Mouse (Mus musculus) frontal cortex, adult (tissue): Measurements from ENCODE around the gene Ankra2.

Experiments
- ATAC-seq: cut with Nextera tagmentation; 2 replicates; pipeline ENCODE4 v1.9.2; 2017; ENCODE audit warnings: mild to moderate bottlenecking, moderate library complexity, mixed read lengths; ENCODE audit not compliant: low TSS enrichment

The Ankra2 gene

DNA sequence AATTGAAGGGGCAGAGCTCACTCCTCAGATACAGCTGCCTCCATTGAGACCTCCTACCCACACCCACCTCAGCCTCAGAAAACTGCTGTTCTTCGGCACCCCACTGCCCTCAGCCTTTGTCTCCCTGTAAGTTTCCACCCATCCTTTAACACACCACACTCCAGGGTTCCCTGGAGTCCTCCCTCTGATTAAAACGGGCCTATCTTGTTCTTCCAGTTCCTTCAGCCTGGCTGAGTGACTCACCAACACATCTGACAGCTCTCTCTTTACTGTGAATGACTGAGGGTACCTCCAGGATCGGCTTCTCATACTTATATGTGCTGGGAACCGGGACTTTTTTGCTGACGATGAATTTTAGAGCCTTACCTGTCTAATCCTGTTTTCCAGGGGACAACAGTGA, 33.2 kb downstream of the Ankra2 start:
- ATAC-seq, result no peak

DNA sequence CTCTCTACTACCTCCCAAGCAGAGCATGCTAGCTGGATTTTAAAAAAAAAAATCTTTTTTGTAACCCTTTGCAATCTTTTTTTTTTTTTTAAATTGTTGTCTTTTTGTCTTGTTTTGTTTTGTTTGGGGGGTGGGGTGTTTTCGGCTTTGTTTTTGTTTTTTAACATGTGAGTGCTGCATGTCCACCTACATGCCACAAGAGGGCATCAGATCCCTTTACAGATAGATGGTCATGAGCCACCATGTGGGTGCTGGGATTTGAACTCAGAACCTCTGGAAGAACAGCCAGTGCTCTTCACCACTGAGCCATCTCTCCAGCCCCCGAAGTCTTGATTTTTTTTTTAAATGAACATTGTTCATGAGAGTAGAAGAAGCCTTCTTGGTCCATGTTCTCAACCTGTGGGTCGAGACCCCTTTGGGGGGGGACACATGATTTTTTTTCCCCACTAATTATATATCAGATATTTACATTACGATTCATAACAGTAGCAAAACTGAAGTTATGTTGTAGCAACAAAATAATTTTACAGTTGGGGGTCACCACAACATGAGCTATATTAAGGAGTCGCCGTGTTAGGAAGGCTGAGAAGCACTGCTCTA, 35.1 kb downstream of the Ankra2 start:
- ATAC-seq, result no peak

GRCm38 (mm10) chr13:98298833-98299758, 36.2 kb downstream of the Ankra2 start:
- ATAC-seq, result peak; percentile 89

DNA sequence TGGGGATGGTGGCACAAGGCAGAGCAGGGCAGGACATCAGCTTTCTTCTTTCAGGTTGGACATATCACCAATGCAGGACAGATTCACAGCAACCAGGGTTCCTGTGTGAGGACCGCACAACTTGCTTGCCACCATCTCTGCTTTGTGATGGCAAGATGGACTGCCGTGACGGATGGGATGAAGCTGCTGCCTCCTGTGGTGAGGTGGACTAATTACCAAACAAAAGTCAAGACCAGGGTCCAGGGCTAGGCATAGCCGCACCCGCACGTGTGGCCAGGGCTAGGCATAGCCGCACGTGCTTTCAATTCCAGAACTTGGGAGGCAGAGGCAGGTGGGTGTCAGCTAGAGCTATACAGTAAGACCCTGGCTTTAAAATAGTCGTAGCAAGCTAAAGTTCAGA, 42.4 kb downstream of the Ankra2 start:
- ATAC-seq, result no peak

- ATAC-seq, result no peak
Observed at GRCm38 (mm10) chr13:98306393-98306792, 43.5 kb downstream of the Ankra2 start.

GRCm38 (mm10) chr13:98306852-98307475, 44.1 kb downstream of the Ankra2 start:
- ATAC-seq, result peak; percentile 81

DNA sequence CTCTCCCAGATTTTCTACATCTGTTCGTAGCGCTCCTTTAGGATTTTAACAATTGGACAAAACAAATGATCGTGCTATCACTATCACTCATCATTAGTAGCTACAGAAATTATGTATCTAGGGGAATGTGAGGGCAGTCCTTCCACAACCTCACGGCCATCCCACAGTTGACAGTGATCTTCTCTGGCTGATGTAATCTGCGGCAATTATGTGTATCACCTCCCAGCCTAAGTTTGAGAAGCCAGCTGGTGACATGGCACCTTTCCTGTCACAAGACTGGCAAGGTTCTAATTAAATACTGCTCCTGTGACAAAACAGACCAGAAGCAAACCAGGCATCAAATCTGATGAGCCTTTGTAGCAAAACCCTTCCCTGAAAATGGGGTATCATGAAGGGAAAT, 45.1 kb downstream of the Ankra2 start:
- ATAC-seq, result no peak

GRCm38 (mm10) chr13:98308724-98309123, 45.9 kb downstream of the Ankra2 start:
- ATAC-seq, result no peak

GRCm38 (mm10) chr13:98311597-98311996, 48.7 kb downstream of the Ankra2 start:
- ATAC-seq, result no peak

GRCm38 (mm10) chr13:98313631-98314030, 50.8 kb downstream of the Ankra2 start:
- no peak for ATAC-seq

DNA sequence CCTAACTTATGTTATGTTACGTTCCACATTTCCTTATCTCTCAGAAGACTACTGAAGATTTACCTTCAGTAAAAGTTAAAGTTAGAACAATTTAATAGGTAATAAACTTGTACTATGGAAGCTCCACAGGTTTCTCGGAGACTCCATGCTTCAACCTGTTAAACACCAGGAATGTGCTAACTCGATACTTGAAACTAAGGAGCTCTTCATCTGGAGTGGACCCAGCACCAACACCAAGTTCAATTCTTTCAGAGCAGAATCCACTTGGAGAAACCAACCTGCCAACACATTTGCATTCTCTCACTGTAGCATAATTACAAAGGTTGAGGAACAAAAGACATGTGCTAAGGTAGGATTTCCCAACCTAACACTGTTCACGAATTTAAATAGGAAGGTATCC, 52.2 kb downstream of the Ankra2 start:
- no peak for ATAC-seq

GRCm38 (mm10) chr13:98316140-98316479, 53.2 kb downstream of the Ankra2 start:
- ATAC-seq, result no peak

- peak; percentile 97 for ATAC-seq
Observed at GRCm38 (mm10) chr13:98316480-98317245, 53.8 kb downstream of the Ankra2 start, which contains the start of gene Btf3. TSS of gene Btf3 (minus strand) at chr13:98317006.

GRCm38 (mm10) chr13:98317246-98317677, 54.4 kb downstream of the Ankra2 start:
- ATAC-seq, result no peak; the same call in 1 of the 2 replicates

DNA sequence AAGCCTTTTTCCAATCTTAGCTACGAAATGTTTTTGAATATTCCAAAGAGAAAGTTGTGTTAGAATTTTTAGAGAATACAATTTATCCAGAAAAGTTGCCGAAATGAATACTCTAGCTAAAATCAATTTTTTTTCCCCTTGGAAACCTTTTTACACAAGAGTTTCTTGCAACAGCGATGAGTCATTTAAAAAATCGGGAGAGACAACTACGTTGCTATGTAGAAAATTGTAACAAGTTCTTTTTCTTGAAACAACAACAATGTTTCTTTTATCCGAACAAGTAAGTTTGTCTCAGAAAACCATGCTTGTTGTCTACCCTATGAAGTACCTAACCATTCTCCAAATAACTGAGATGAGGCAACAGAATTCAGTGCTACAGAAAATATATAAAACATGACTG, 55.0 kb downstream of the Ankra2 start:
- ATAC-seq, result no peak
